7 mouse cellular contexts compared by ENCODE assay signal in genomic region chr5:113870393-113871040, GRCm38 (mm10). TPM values are rescaled to one million over a fixed set of nuclear protein-coding genes. Genes with fewer than 3 reads are reported as not detected.
A peak's percentile ranks its signal among the peaks of the same experiment; 100 is the strongest.
DNase-seq lines count a peak whose midpoint lies in the region; ATAC-seq and TF ChIP-seq lines count a peak whose summit lies in the region.

No protein-coding gene starts in this region.

- peak; percentile 46 for DNase-seq in retina, postnatal 1 day
- DNase-seq in retina, embryonic 14.5 days (ENCODE audit: low spot score): no peak
- DNase-seq in limb, embryonic 14.5 days (ENCODE audit: low spot score): no peak
- no peak for DNase-seq in right cerebral cortex, postnatal 10 days (ENCODE audit: low spot score in 2 of 2)
- no peak for DNase-seq in spleen, postnatal 36 days (ENCODE audit: low spot score in 2 of 2)
- DNase-seq in ovary, postnatal 36 days (ENCODE audit: low spot score): no peak

- H3K36me3 ChIP-seq in heart, embryonic 16.5 days (ENCODE audit: control insufficient read depth, insufficient read depth): peaks cover 1% of the 10 kb centered on the region
- peaks cover under 1% of the 10 kb centered on the region; the same call in 1 of the 2 replicates for H3K36me3 ChIP-seq in limb, embryonic 14.5 days (ENCODE audit: control insufficient read depth, insufficient read depth, low read length)

- H3K4me2 ChIP-seq in heart, embryonic 16.5 days (ENCODE audit: low read depth, low read length): peak overlapping the region; percentile 25
- no peak overlapping the region for H3K4me2 ChIP-seq in limb, embryonic 14.5 days (replicated peaks; ENCODE audit: low read depth, low read length, severe bottlenecking)

- H3K4me3 ChIP-seq in heart, embryonic 16.5 days (ENCODE audit: low read length): no peak overlapping the region
- no peak overlapping the region for H3K4me3 ChIP-seq in limb, embryonic 14.5 days (replicated peaks; ENCODE audit: low read length)

- no peak for ATAC-seq in heart, embryonic 16.5 days (replicated peaks; ENCODE audit: extremely low read depth, insufficient read depth, low FRiP score)
- ATAC-seq in limb, embryonic 14.5 days (ENCODE audit: low FRiP score, low read depth): no peak

- no peak for TF ChIP-seq POLR2A in limb, embryonic 14.5 days (IDR thresholded peaks at IDR 0.05; ENCODE audit: borderline replicate concordance, extremely low read depth, insufficient read depth, insufficient read length)

- H3K9ac ChIP-seq in heart, embryonic 16.5 days (ENCODE audit: low read length): peak overlapping the region; percentile 62
- no peak overlapping the region for H3K9ac ChIP-seq in limb, embryonic 14.5 days (ENCODE audit: low read depth, low read length, severe bottlenecking)

- 0 out of 2 replicates have a peak, but pooled peaks cover 1% of the 10 kb centered on the region for H3K9me3 ChIP-seq in heart, embryonic 16.5 days (replicated peaks; ENCODE audit: control insufficient read depth, low read length)
- no peaks in the 10 kb centered on the region for H3K9me3 ChIP-seq in limb, embryonic 14.5 days (ENCODE audit: control insufficient read depth, low read length)

- peak overlapping the region; percentile 93 for H3K27ac ChIP-seq in heart, embryonic 16.5 days (ENCODE audit: low read length)
- H3K27ac ChIP-seq in limb, embryonic 14.5 days (replicated peaks; ENCODE audit: low read depth, low read length): 0 out of 2 replicates have a peak overlapping the region, but pooled peaks have one; percentile 55

- no peaks in the 10 kb centered on the region for H3K27me3 ChIP-seq in heart, embryonic 16.5 days (ENCODE audit: control insufficient read depth, insufficient read depth, low read length)
- H3K27me3 ChIP-seq in limb, embryonic 14.5 days (ENCODE audit: control insufficient read depth, insufficient read depth, low read length): no peaks in the 10 kb centered on the region

- WGBS in heart, embryonic 16.5 days: 29% methylated on average over 21 of the region's 21 CpGs
- 31% methylated on average over 21 of the region's 21 CpGs for WGBS in limb, embryonic 14.5 days

- H3K4me1 ChIP-seq in heart, embryonic 16.5 days (ENCODE audit: control insufficient read depth, insufficient read depth, low read length): peaks cover 67% of the 10 kb centered on the region
- H3K4me1 ChIP-seq in limb, embryonic 14.5 days (ENCODE audit: control insufficient read depth, insufficient read depth, low read length): peaks cover 55% of the 10 kb centered on the region

RNA-seq across cellular contexts. Expression of gene Coro1c, which starts 38.0 kb away (rescaled TPM):
- 85.9 and 89.0 TPM in 2 replicates for polyA plus RNA-seq in heart, embryonic 16.5 days (2015; fragmentation: Nextera tagmentation; extraction: Ambion mirVana)
- polyA plus RNA-seq in limb, embryonic 14.5 days (2012; rRNA removed): 63.8 and 68.9 TPM in 2 replicates
- polyA plus RNA-seq in limb, embryonic 14.5 days (2014; fragmentation: Nextera tagmentation; extraction: Ambion mirVana): 92.4 and 96.9 TPM in 2 replicates

RNA-seq across cellular contexts. Expression of gene Selplg, which starts 38.1 kb away (rescaled TPM):
- 10.1 and 29.8 TPM in 2 replicates for polyA plus RNA-seq in heart, embryonic 16.5 days (2015; fragmentation: Nextera tagmentation; extraction: Ambion mirVana)
- polyA plus RNA-seq in limb, embryonic 14.5 days (2012; rRNA removed): 4.0 and 4.6 TPM in 2 replicates
- polyA plus RNA-seq in limb, embryonic 14.5 days (2014; fragmentation: Nextera tagmentation; extraction: Ambion mirVana): 4.9 and 5.4 TPM in 2 replicates
